Mouse (Mus musculus) forebrain, postnatal 0 days (tissue): ENCODE measurements at regions not wholly inside any gene's neighbourhood (a gene's known extent, or its start where the extent isn't known, plus 50 kb on each side); places are given as distances from the start of the nearest gene placed in this dataset.
A peak's percentile ranks its signal among the peaks of the same experiment; 100 is the strongest.

Source experiments
- ATAC-seq: fragments of 200-750 bp; cut with Nextera tagmentation; 2 replicates; pipeline ENCODE4 v1.8.0; 2017; ENCODE audit warnings: mild to moderate bottlenecking, moderate library complexity
- DNase-seq: peaks from one replicate; pipeline ENCODE4 v3.0.0-alpha.2; 2015
- H3K27ac ChIP-seq: fragments of 300-500 bp; sonication (generic); 2 replicates; pipeline ENCODE4 v1.5.1; 2014; ENCODE audit warnings: low read depth, mild to moderate bottlenecking, antibody characterized with exemption, low read length, moderate library complexity, mixed read lengths
- H3K27me3 ChIP-seq: fragments of 300-500 bp; sonication (generic); 2 replicates; pipeline ENCODE4 v1.6.1; 2014; ENCODE audit warnings: mild to moderate bottlenecking, low read length, mixed read lengths; ENCODE audit not compliant: insufficient read depth
- H3K36me3 ChIP-seq: fragments of 300-500 bp; sonication (generic); 2 replicates; pipeline ENCODE4 v1.6.1; 2014; ENCODE audit warnings: mild to moderate bottlenecking, moderate library complexity; ENCODE audit not compliant: insufficient read depth
- H3K4me1 ChIP-seq: fragments of 300-500 bp; sonication (generic); 2 replicates; pipeline ENCODE4 v1.6.1; 2014; ENCODE audit warnings: antibody characterized with exemption; ENCODE audit not compliant: insufficient read depth
- H3K4me2 ChIP-seq: fragments of 300-500 bp; sonication (generic); 2 replicates; pipeline ENCODE4 v1.6.1; 2014; ENCODE audit warnings: low read depth, mild to moderate bottlenecking, moderate library complexity
- H3K4me3 ChIP-seq: fragments of 300-500 bp; sonication (generic); 2 replicates; pipeline ENCODE4 v1.5.1; 2014; ENCODE audit warnings: low read depth, low read length, mixed read lengths
- H3K9ac ChIP-seq: fragments of 300-500 bp; sonication (generic); 2 replicates; pipeline ENCODE4 v1.6.1; 2014; ENCODE audit warnings: mild to moderate bottlenecking
- H3K9me3 ChIP-seq: fragments of 300-500 bp; sonication (generic); 2 replicates; pipeline ENCODE4 v1.6.1; 2016; ENCODE audit warnings: low read length
- CTCF ChIP-seq: sonication (generic); IDR thresholded peaks from 2 replicates; pipeline ENCODE4 v1.5.1; 2016; ENCODE audit warnings: antibody characterized with exemption, control low read depth, low read depth
- WGBS: fragments of 180-500 bp; shearing (Covaris S2); extraction: QIAGEN DNeasy Blood & Tissue Kit; methylation state at CpG from one replicate; pipeline ENCODE4 v1.1.7; 2014; 5-methylcytosine and 5-hydroxymethylcytosine counted together

GRCm38 (mm10) chr12:9920401-9920800 is 350.5 kb downstream of the Osr1 start:
- no peak for ATAC-seq
- no peaks in the 10 kb centered on the region for H3K9me3 ChIP-seq
- no peaks in the 10 kb centered on the region for H3K4me1 ChIP-seq
- no peak overlapping the region for H3K4me3 ChIP-seq
- DNase-seq, result no peak
- 83% methylated on average over 2 of the region's 2 CpGs for WGBS
- H3K36me3 ChIP-seq, result no peaks in the 10 kb centered on the region
- H3K9ac ChIP-seq, result no peak overlapping the region
- H3K4me2 ChIP-seq, result no peak overlapping the region
- H3K27me3 ChIP-seq, result no peaks in the 10 kb centered on the region
- no peak overlapping the region for H3K27ac ChIP-seq
- TF ChIP-seq CTCF, result no peak

- Histone ChIP-seq H3K4me1 (no peaks in the 10 kb centered on the region), H3K36me3 (no peaks in the 10 kb centered on the region), H3K4me2 (no peak overlapping the region), H3K27me3 (no peaks in the 10 kb centered on the region), H3K9me3 (no peaks in the 10 kb centered on the region), H3K9ac (no peak overlapping the region), H3K27ac (no peak overlapping the region), H3K4me3 (no peak overlapping the region)
- WGBS, result 87% methylated on average over 2 of the region's 2 CpGs
- no peak for TF ChIP-seq CTCF
- no peak for DNase-seq
- no peak for ATAC-seq
These were observed 351.8 kb downstream of the Osr1 start for GRCm38 (mm10) chr12:9921591-9922198.

- peak; percentile 8; the same call in 1 of the 2 replicates for ATAC-seq
These were observed 354.6 kb downstream of the Osr1 start for GRCm38 (mm10) chr12:9924561-9924960.

GRCm38 (mm10) chr12:9934158-9934557 is 364.2 kb downstream of the Osr1 start:
- DNase-seq (no peak), ATAC-seq (no peak)
- 85% methylated on average over 3 of the region's 3 CpGs for WGBS
- Histone ChIP-seq H3K36me3 (no peaks in the 10 kb centered on the region), H3K4me3 (no peak overlapping the region), H3K4me2 (no peak overlapping the region), H3K4me1 (no peaks in the 10 kb centered on the region), H3K9ac (no peak overlapping the region), H3K9me3 (no peaks in the 10 kb centered on the region), H3K27ac (no peak overlapping the region), H3K27me3 (no peaks in the 10 kb centered on the region)
- TF ChIP-seq CTCF, result no peak

More at GRCm38 (mm10) chr12:9924561-9924960, 354.6 kb downstream of the Osr1 start:
- H3K36me3 ChIP-seq, result no peaks in the 10 kb centered on the region
- no peaks in the 10 kb centered on the region for H3K4me1 ChIP-seq
- no peak overlapping the region for H3K9ac ChIP-seq
- no peak overlapping the region for H3K4me3 ChIP-seq
- no peaks in the 10 kb centered on the region for H3K27me3 ChIP-seq
- WGBS, result 67% methylated on average over 3 of the region's 3 CpGs
- H3K4me2 ChIP-seq, result no peak overlapping the region
- no peak for DNase-seq
- H3K27ac ChIP-seq, result no peak overlapping the region
- TF ChIP-seq CTCF, result no peak
- no peaks in the 10 kb centered on the region for H3K9me3 ChIP-seq

- ATAC-seq (no peak), DNase-seq (no peak)
- H3K36me3 ChIP-seq, result no peaks in the 10 kb centered on the region
- no peaks in the 10 kb centered on the region for H3K27me3 ChIP-seq
- no peak overlapping the region for H3K4me3 ChIP-seq
- no peak overlapping the region for H3K4me2 ChIP-seq
- H3K4me1 ChIP-seq, result no peaks in the 10 kb centered on the region
- TF ChIP-seq CTCF, result no peak
- H3K27ac ChIP-seq, result no peak overlapping the region
- no peak overlapping the region for H3K9ac ChIP-seq
- H3K9me3 ChIP-seq, result no peaks in the 10 kb centered on the region
- 77% methylated on average over 1 of the region's 1 CpGs for WGBS
These were observed 371.4 kb downstream of the Osr1 start for GRCm38 (mm10) chr12:9941357-9941756.

- Histone ChIP-seq H3K27me3 (no peaks in the 10 kb centered on the region), H3K9me3 (no peaks in the 10 kb centered on the region), H3K4me3 (no peak overlapping the region), H3K4me2 (no peak overlapping the region), H3K27ac (no peak overlapping the region), H3K36me3 (no peaks in the 10 kb centered on the region), H3K4me1 (no peaks in the 10 kb centered on the region), H3K9ac (no peak overlapping the region)
- ATAC-seq, result no peak
- DNase-seq, result no peak
- WGBS, result 88% methylated on average over 3 of the region's 3 CpGs
- TF ChIP-seq CTCF, result no peak
These were observed 371.9 kb downstream of the Osr1 start for GRCm38 (mm10) chr12:9941823-9942222.

- no peak for ATAC-seq
- Histone ChIP-seq H3K27ac (no peak overlapping the region), H3K27me3 (no peaks in the 10 kb centered on the region), H3K4me3 (no peak overlapping the region), H3K4me1 (no peaks in the 10 kb centered on the region), H3K9ac (no peak overlapping the region), H3K36me3 (no peaks in the 10 kb centered on the region), H3K9me3 (no peaks in the 10 kb centered on the region), H3K4me2 (no peak overlapping the region)
- TF ChIP-seq CTCF, result no peak
- WGBS, result 61% methylated on average over 4 of the region's 4 CpGs
- DNase-seq, result no peak
These were observed 378.9 kb downstream of the Osr1 start for GRCm38 (mm10) chr12:9948784-9949183.

GRCm38 (mm10) chr12:9952372-9952771 is 382.5 kb downstream of the Osr1 start:
- Histone ChIP-seq H3K4me1 (no peaks in the 10 kb centered on the region), H3K4me2 (no peak overlapping the region), H3K27me3 (no peaks in the 10 kb centered on the region), H3K4me3 (no peak overlapping the region), H3K36me3 (no peaks in the 10 kb centered on the region), H3K9ac (no peak overlapping the region), H3K9me3 (no peaks in the 10 kb centered on the region), H3K27ac (no peak overlapping the region)
- DNase-seq, result peak; percentile 60
- ATAC-seq, result peak; percentile 96
- WGBS, result 63% methylated on average over 2 of the region's 2 CpGs
- no peak for TF ChIP-seq CTCF
